Mouse (Mus musculus) forebrain, embryonic 16.5 days (tissue): Measurements from ENCODE around the gene Akap8l. TPM values are rescaled to one million over a fixed set of nuclear protein-coding genes. Genes with fewer than 3 reads are reported as not detected.

Experiments used
- ATAC-seq: fragments of 200-750 bp; cut with Nextera tagmentation; 2 replicates; pipeline ENCODE4 v1.8.0; 2017; ENCODE audit warnings: mild to moderate bottlenecking, moderate library complexity
- H3K27ac ChIP-seq: fragments of 300-500 bp; sonication (generic); 2 replicates; pipeline ENCODE4 v1.5.1; 2014; ENCODE audit warnings: low read length, control low read depth
- H3K27me3 ChIP-seq: fragments of 300-500 bp; sonication (generic); replicated peaks from 2 replicates; pipeline ENCODE4 v1.6.1; 2014; ENCODE audit warnings: low read length; ENCODE audit not compliant: control insufficient read depth, insufficient read depth
- H3K36me3 ChIP-seq: fragments of 300-500 bp; sonication (generic); 2 replicates; pipeline ENCODE4 v1.6.1; 2014; ENCODE audit not compliant: control insufficient read depth, insufficient read depth
- H3K4me1 ChIP-seq: fragments of 300-500 bp; sonication (generic); replicated peaks from 2 replicates; pipeline ENCODE4 v1.6.1; 2014; ENCODE audit warnings: low read length; ENCODE audit not compliant: control insufficient read depth, insufficient read depth
- H3K4me2 ChIP-seq: fragments of 300-500 bp; sonication (generic); 2 replicates; pipeline ENCODE4 v1.6.1; 2014; ENCODE audit warnings: mild to moderate bottlenecking, low read length, control low read depth
- H3K4me3 ChIP-seq: fragments of 300-500 bp; sonication (generic); replicated peaks from 2 replicates; pipeline ENCODE4 v1.5.1; 2014; ENCODE audit warnings: mild to moderate bottlenecking, low read length, control low read depth
- H3K9ac ChIP-seq: fragments of 300-500 bp; sonication (generic); replicated peaks from 2 replicates; pipeline ENCODE4 v1.6.1; 2014; ENCODE audit warnings: low read depth, low read length, control low read depth
- H3K9me3 ChIP-seq: fragments of 300-500 bp; sonication (generic); 2 replicates; pipeline ENCODE4 v1.6.1; 2016; ENCODE audit warnings: low read length; ENCODE audit not compliant: control insufficient read depth
- WGBS: fragments of 180-500 bp; shearing (Covaris S2); extraction: QIAGEN DNeasy Blood & Tissue Kit; methylation state at CpG from one replicate; pipeline ENCODE4 v1.1.7; 2014; 5-methylcytosine and 5-hydroxymethylcytosine counted together
- polyA plus RNA-seq: library from polyadenylated mRNA; unstranded; fragments of >200 nt; fragmentation: Nextera tagmentation; extraction: Ambion mirVana; gene quantifications from 2 replicates; pipeline ENCODE4 v1.2.1, GENCODE M21; 2015

The Akap8l gene
- polyA plus RNA-seq, 1 experiment from 2014 or later = 164 TPM

DNA sequence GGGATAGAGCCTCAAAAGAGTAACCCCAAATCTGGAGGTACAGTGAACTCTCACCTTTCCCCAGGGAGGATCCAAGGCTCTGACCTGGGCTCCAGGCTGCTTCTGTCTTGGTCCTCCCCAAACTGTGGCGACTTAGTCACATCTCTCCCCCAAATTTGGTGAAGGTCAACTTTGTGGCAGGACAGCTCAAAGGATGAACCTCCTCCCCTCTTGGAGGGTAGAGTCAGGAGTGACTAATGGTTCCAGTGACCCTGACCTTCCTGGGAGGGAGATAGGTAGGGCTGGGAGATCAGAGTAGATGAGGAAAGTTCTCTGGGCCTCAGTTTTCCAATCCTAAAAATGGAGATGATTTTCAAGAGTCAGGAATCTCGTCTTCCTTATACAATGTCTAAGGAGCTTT is 28.4 kb upstream of the Akap8l start:
- WGBS = 85% methylated on average over 2 of the region's 2 CpGs
- Histone ChIP-seq H3K9me3 (no peaks in the 10 kb centered on the region), H3K4me2 (no peak overlapping the region), H3K4me1 (peaks cover 6% of the 10 kb centered on the region; the same call in 1 of the 2 replicates), H3K36me3 (peaks cover 12% of the 10 kb centered on the region), H3K27me3 (no peaks in the 10 kb centered on the region), H3K27ac (no peak overlapping the region), H3K9ac (no peak overlapping the region), H3K4me3 (no peak overlapping the region)
- no peak for ATAC-seq

GRCm38 (mm10) chr17:32377137-32377536 is 26.7 kb upstream of the Akap8l start:
- ATAC-seq = no peak
- H3K4me3 ChIP-seq = no peak overlapping the region
- 82% methylated on average over 9 of the region's 9 CpGs for WGBS
- no peaks in the 10 kb centered on the region for H3K9me3 ChIP-seq
- H3K4me1 ChIP-seq = no peaks in the 10 kb centered on the region
- H3K36me3 ChIP-seq = peaks cover 4% of the 10 kb centered on the region; the same call in 1 of the 2 replicates
- no peak overlapping the region for H3K27ac ChIP-seq
- H3K27me3 ChIP-seq = no peaks in the 10 kb centered on the region
- no peak overlapping the region for H3K4me2 ChIP-seq
- H3K9ac ChIP-seq = no peak overlapping the region

- no peaks in the 10 kb centered on the region for H3K4me1 ChIP-seq
- no peak overlapping the region for H3K9ac ChIP-seq
- H3K27ac ChIP-seq = no peak overlapping the region
- H3K27me3 ChIP-seq = no peaks in the 10 kb centered on the region
- H3K4me2 ChIP-seq = no peak overlapping the region
- WGBS = 90% methylated on average over 15 of the region's 15 CpGs
- no peak overlapping the region for H3K4me3 ChIP-seq
- no peaks in the 10 kb centered on the region for H3K9me3 ChIP-seq
- no peak for ATAC-seq
- peaks cover 4% of the 10 kb centered on the region; the same call in 1 of the 2 replicates for H3K36me3 ChIP-seq
Measured at GRCm38 (mm10) chr17:32376475-32376874, 26.1 kb upstream of the Akap8l start.

GRCm38 (mm10) chr17:32368991-32369578 is 18.7 kb upstream of the Akap8l start:
- Histone ChIP-seq H3K4me1 (peaks cover 6% of the 10 kb centered on the region), H3K4me3 (0 out of 2 replicates have a peak overlapping the region, but pooled peaks have one; percentile 17), H3K36me3 (peaks cover 5% of the 10 kb centered on the region; the same call in 1 of the 2 replicates), H3K9me3 (no peaks in the 10 kb centered on the region), H3K27ac (no peak overlapping the region), H3K27me3 (no peaks in the 10 kb centered on the region), H3K4me2 (peak overlapping the region; percentile 40), H3K9ac (no peak overlapping the region)
- WGBS = 16% methylated on average over 12 of the region's 17 CpGs
- no peak for ATAC-seq

DNA sequence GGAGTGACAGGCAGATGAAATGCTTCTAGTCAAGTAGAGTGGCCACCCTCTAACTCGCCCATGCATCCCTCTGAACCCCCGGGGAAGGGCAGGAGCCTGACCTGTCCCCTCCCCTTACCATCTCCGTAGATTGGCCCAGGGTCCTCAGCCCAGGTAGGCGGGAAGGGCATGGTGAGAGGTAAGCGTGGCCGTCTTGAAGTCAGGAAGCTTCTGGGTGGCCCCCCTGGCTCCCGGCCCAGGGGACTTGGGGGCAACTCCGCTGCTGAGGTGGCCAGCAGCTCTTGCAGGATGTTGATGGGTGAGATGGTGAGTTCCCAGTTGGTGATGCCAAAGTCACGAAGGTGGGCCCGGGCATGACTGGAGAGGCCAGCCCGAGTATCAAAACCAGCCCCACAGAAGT is 17.3 kb upstream of the Akap8l start:
- WGBS = 91% methylated on average over 11 of the region's 11 CpGs
- no peaks in the 10 kb centered on the region for H3K27me3 ChIP-seq
- ATAC-seq = no peak
- no peak overlapping the region for H3K9ac ChIP-seq
- no peak overlapping the region for H3K4me3 ChIP-seq
- H3K9me3 ChIP-seq = no peaks in the 10 kb centered on the region
- H3K4me1 ChIP-seq = peaks cover 15% of the 10 kb centered on the region
- peaks cover 5% of the 10 kb centered on the region; the same call in 1 of the 2 replicates for H3K36me3 ChIP-seq
- H3K4me2 ChIP-seq = no peak overlapping the region
- no peak overlapping the region for H3K27ac ChIP-seq

DNA sequence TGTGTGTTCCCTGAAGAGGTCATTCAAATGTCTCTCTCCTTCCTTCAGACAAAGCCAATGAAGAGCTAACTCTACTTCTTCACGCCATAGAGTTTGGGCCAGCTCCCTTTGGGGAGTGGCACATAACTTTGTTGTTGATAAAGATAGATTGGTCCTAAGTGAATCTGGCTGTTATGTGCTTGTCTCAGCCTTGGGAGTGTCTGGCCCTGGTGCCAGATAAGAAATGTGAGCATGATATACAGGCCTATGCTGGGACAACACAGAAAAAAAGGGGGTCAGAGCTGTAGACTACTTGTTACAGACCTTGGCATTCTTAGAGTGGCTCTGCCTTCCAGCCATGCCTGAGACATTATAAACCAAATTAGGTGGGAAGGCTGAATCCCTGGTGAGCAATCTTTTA is 14.9 kb upstream of the Akap8l start:
- Histone ChIP-seq H3K36me3 (peaks cover 17% of the 10 kb centered on the region), H3K9ac (no peak overlapping the region), H3K4me3 (no peak overlapping the region), H3K9me3 (no peaks in the 10 kb centered on the region), H3K4me1 (peaks cover 20% of the 10 kb centered on the region), H3K4me2 (no peak overlapping the region), H3K27me3 (no peaks in the 10 kb centered on the region), H3K27ac (no peak overlapping the region)
- ATAC-seq = no peak
- 85% methylated on average over 1 of the region's 1 CpGs for WGBS

DNA sequence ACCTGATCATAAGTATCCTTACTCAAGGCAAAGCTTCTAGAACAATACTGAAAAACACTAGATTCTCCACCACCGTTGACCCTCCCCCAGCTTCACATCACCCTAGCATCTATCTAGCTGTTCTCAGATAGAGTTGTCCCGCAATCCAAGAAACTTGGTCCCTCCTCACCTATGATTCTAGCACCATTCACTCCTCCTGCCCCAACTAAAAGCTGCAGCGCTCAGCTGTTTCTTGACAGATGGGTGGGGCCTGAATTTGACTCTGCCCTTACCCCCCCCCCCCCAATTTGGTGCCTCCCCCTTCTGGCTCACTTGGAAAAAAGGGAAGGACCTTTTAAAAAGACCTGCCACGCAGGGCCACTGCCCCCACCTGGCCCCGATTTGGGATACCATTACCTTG is 14.4 kb upstream of the Akap8l start:
- H3K9me3 ChIP-seq = no peaks in the 10 kb centered on the region
- H3K4me1 ChIP-seq = peaks cover 20% of the 10 kb centered on the region
- peak overlapping the region; percentile 51 for H3K4me2 ChIP-seq
- 63% methylated on average over 5 of the region's 5 CpGs for WGBS
- H3K27me3 ChIP-seq = no peaks in the 10 kb centered on the region
- peak; percentile 24 for ATAC-seq
- peak overlapping the region; percentile 93 for H3K4me3 ChIP-seq
- peak overlapping the region; percentile 69 for H3K27ac ChIP-seq
- H3K9ac ChIP-seq = no peak overlapping the region; the same call in 1 of the 2 replicates
- peaks cover 18% of the 10 kb centered on the region for H3K36me3 ChIP-seq

- no peaks in the 10 kb centered on the region for H3K9me3 ChIP-seq
- peak overlapping the region; percentile 69 for H3K27ac ChIP-seq
- peak; percentile 97 for ATAC-seq
- peak overlapping the region; percentile 51 for H3K4me2 ChIP-seq
- peaks cover 23% of the 10 kb centered on the region for H3K36me3 ChIP-seq
- H3K27me3 ChIP-seq = no peaks in the 10 kb centered on the region
- under 1% methylated on average over 36 of the region's 47 CpGs for WGBS
- H3K9ac ChIP-seq = peak overlapping the region; percentile 93
- H3K4me3 ChIP-seq = peak overlapping the region; percentile 93
- peaks cover 20% of the 10 kb centered on the region for H3K4me1 ChIP-seq
Measured at GRCm38 (mm10) chr17:32364331-32364730, 13.9 kb upstream of the Akap8l start.

DNA sequence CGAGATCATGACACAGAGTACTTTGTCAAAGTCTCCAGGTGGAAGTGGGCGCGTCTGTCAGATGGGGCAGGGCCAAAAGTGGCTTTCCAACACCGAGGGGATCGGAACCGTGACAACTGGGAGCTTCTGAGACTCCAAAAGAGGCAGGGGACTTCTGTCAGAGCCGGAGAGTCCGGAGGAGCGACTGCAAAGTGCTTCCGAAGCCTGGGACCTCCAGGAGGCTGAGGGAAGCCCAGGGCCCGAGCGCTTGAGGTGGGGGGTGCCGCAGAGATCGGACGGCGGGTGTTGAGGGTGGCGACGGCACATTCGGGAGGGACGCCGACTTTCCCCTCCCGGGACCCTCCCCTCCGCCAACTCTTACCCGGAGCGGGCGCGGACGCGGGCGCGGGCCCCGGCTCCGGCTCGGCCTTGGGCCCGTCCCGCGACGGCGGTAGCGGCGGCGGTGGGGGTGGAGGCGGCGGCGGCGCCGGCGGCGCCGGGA is 13.5 kb upstream of the Akap8l start:
- peaks cover 28% of the 10 kb centered on the region for H3K36me3 ChIP-seq
- H3K9me3 ChIP-seq = no peaks in the 10 kb centered on the region
- H3K27ac ChIP-seq = peak overlapping the region; percentile 69
- H3K9ac ChIP-seq = peak overlapping the region; percentile 93
- WGBS = 0% methylated on average over 43 of the region's 50 CpGs
- peak; percentile 59 for ATAC-seq
- peaks cover 20% of the 10 kb centered on the region for H3K4me1 ChIP-seq
- H3K4me2 ChIP-seq = peak overlapping the region; percentile 95
- H3K4me3 ChIP-seq = peak overlapping the region; percentile 93
- no peaks in the 10 kb centered on the region for H3K27me3 ChIP-seq
